Mouse (Mus musculus) cerebellum, postnatal 25 days (tissue): ENCODE results near the gene Tas2r124.

Experiments used
- DNase-seq, 2 experiments: peaks; one replicate each; pipeline ENCODE4 v3.0.0; 2021; ENCODE audit warnings: mixed read lengths in 2 of 2

The Tas2r124 gene

DNA sequence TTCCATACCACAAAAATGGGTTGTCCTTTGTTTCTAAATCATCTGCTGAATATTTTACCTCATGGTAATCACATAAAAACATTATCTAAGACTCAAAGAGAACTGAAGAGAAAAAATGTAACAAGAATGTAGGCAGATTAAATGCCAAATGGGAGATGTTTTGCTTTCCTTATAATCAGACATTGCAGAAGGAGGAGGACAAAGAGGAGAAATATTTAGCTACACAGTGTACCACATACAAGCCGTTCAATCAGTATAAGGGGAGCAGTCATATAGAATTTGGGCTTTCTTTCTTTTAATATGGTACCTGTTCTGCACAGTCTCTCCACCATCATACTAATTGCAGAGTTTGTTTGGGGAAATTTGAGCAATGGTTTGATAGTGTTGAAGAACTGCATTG, at the start of gene Tas2r124:
Gene Tas2r124 (plus strand): TSS at position 301 of the 400 bp plus-strand sequence.
- no peak for DNase-seq

DNA sequence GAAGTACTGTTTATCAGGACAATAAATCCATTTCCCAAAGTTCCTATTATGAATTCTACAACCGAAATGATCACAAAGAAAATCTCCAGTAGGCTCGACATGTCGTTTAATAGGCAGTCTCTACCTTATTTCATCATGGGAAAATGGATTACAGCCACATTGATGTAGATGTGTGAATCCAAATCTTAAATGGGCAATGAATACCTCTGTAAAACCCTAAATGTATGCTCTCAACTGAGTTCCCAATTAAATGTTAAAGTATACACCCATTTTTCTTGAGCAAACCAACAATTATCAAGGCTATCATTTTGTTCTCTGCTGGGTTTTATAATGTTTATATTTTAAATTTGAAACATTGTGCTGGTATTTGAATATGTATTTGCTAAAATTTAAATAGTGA, 42.7 kb upstream of the Tas2r124 start, which contains the start of gene Tas2r122:
Gene Tas2r122 (minus strand): TSS at position 101 of the 400 bp plus-strand sequence.
- DNase-seq, result no peak

DNA sequence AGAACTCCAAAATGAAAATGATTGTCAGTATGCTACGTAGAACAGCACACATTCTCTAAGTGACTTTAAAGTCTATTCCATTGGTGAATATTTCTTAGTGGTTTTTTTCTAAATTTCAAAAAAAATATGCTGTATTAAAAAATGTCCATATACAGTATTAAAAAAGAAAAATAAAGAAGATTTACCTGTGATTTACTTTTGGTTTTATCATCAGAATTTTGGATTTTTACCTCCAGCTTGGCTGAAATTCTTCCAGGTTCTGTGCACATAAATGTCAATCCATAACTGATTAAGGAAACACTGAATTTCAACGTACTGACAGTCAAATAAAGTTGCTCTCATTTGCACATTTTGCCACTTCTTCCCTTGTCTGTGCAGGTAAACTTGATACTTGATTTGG, 16.6 kb upstream of the Tas2r124 start, which contains the start of gene Tas2r115:
Gene Tas2r115 (minus strand): TSS at position 101 of the 400 bp plus-strand sequence.
- DNase-seq, result no peak

DNA sequence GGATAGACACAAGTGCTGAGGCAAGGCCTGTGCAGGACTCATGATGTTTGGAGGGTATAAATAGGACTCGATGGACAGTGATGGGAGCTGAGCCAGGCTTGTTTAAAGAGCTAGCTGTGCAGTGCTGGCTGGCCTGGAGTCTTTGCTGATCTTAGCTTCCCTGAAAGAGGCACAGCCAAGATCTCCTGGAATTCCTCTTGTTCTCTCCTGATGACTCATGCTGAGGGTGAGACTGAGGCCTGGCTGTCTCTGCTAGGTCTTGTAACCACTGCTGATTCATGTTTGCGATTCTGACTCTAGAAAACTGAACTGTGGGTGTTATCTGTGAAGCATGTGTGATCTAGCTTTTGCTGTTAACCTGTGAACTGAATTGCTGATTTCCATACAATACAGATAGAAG, 4.3 kb upstream of the Tas2r124 start:
- no peak for DNase-seq

DNA sequence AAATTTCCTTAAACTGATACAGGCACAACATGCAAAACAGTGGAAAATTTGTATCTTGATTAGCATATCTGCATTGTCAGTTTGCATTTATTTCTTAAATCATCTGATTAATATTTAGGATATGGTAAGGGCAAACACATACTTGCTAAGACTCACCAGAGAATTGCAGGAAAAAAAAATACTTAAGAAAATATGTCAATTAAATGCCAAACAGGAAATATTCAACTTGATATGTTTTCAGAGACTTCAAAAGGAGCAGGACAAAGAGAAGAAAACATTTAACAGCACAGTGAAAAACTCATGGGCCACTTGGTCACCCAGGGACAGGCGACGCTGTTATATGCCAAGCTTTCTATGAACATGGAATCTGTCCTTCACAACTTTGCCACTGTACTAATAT, 7.3 kb downstream of the Tas2r124 start, which contains the start of gene Tas2r102:
Gene Tas2r102 (plus strand): TSS at position 301 of the 400 bp plus-strand sequence.
- DNase-seq, result no peak

DNA sequence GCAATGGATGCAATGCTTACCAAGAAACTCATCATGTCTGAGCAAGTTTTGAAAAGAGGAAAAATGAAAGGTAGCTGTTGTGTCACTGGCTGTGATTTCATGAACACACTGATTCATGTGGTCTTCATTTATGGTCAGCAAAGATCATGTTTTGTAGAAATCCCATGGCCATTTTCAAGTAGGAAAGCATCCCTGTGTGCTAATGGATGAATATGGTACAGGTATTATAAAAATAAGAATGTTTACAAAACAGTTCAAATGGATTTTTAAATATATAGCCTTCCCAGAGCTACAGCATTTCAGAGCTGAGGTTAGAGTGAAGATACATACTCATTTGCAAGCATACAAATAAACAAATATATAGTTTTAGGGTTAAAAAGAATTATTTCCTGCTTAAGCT, 23.5 kb downstream of the Tas2r124 start, which contains the start of gene Tas2r136:
Gene Tas2r136 (minus strand): TSS at position 101 of the 400 bp plus-strand sequence.
- DNase-seq, result no peak

DNA sequence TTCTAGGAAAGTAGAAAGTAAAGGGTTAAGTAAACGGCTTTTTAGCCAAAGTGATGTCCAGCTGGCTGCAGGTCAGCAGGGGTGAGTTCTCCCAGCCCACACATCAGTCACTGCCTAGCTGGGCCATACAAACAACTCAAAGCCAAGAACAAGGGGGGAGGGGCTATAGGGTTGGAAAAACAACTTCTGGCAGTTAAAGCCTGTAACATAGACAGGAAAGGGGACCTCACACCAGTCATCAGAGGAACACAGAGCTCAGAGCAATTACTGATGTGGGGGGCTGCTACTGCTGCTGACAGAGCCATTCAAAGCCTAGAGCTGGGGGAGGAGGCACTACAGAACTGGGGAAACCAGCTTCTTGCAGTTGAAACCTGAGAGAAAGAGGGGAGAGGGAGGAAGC, 40.9 kb downstream of the Tas2r124 start:
- no peak for DNase-seq

DNA sequence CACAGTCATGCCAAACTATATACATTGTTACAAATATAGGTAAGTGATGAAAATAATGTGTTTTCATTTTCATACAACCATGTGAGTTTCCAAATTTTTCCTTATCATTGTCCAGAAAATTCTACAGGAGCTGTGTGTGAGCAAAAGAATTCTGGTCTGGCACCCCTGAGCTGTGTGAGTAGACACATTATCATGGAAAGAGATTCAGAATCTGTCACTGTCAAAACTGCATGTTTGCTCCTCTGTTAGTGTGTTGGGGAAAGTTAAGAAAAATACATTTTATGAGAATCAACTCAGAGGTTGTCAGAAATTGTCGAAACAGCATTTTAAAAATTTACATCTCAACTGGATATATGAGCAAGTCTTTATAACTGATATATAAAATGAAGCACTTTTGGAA, 48.0 kb downstream of the Tas2r124 start, which contains the start of gene Tas2r117:
Gene Tas2r117 (plus strand): TSS at position 301 of the 400 bp plus-strand sequence.
- no peak for DNase-seq
